Mouse (Mus musculus): ENCODE results near the gene Cfap61.

The Cfap61 gene

DNA sequence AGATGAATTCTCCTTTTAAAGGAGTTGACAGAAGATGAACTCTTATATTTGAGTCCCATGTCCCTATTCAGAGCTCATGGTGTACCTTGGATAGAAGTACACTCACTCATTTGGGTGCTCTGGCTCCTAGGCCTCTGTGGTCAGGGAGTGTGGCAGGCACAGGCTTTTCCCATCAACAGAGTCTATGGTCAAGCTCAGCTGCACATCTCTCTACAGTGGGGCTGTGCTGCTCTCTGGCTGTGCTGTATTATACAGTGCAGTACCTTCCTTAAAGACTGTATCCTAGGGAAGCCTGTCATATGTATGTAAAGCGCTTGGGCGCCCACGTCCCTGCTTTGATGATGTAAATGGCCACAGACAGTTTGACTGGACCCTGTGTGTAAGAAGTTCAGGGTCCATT is 323.0 kb downstream of the Cfap61 start:
- no peak for DNase-seq (ENCODE audit: low spot score in 2 of 2)

DNA sequence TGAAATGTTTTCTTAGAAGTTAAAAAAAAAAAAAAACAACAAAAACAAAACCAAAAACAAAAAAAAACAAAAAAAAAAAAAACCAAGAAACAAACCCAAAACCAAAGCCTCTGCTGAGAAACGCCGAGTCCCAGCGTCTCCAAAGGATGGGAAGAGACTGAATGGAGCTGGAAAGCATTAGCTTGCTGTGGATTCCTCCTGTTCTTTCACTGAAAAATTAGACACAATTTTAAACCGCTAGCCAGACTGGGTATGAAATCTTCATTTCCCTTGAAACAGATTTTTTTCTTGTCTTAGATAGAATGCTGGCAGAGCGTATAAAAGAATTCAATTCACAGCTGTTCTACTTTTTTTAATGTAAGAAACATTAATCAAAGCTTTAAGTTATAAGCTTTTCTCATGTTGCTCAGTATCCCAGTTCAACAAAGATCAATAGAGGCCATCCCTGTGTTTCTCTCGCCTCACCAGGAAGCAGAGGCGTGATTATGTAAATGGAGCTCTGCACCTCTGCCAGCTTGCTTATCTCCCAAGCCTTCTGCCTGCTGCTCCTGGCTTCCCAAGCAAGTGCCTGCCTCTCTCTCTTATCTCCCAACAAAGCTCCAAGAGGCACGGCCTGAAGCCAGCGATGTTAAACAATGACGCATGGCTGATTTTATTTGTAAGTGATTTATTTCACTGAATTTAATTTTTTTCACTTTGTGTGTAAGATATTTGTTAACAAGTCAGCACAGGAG is 324.3 kb downstream of the Cfap61 start:
- DNase-seq (ENCODE audit: low spot score in 2 of 2): no peak

DNA sequence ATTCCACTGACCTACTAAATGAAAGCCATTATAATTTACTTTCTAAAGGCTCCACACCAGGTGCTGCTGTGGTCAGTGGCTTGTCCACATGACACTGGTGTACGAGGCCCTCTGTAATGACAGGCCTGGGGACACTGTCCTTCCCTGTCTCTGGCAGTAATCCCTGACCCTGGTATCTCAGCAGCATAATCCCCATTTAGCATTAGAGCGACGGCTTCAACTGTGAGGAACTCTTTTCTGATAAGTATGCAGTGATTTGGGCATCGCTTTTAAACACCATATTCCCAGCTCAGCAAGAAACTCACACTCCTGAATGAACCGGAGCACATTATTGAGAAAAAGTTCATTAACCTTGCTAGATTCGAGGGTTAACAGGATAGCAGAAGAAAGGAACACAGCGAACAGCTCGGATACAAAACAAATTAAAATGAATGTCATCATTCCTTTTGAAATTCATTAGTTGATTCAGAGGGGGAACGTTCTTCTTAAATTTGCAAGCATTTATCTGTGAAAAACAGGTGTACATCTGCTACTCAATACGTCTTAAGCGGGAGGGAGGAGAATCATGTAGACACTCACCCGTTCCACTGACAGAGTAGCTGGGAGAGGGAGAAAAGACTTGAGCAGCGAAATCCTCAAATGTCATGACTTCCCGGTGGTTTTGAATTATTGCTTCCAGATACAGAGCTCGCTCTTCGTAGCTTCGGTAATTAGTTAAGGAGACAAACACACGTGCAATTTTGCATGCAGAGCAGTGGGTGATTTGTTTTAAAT is 325.4 kb downstream of the Cfap61 start:
- DNase-seq (ENCODE audit: low spot score in 2 of 2): no peak

DNA sequence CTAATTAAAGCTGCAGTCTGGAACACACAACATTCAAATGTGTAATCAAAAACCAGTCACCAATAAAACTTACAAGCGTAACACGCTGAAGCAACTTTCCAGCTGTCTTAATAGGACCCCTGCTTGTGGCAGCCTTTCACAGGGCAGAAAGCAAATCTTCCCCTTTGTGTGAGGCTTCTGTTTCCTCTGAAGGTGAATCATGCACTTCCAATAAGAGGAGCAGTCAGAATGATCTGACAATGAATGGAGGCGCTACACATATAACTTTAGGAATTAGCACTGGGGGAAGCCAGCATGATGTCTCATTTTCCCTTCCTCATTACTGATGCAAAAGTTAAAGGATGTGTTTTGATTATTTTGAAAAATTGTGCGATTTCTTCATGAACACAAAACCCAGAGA is 326.6 kb downstream of the Cfap61 start:
- no peak for DNase-seq (ENCODE audit: low spot score in 2 of 2)

DNA sequence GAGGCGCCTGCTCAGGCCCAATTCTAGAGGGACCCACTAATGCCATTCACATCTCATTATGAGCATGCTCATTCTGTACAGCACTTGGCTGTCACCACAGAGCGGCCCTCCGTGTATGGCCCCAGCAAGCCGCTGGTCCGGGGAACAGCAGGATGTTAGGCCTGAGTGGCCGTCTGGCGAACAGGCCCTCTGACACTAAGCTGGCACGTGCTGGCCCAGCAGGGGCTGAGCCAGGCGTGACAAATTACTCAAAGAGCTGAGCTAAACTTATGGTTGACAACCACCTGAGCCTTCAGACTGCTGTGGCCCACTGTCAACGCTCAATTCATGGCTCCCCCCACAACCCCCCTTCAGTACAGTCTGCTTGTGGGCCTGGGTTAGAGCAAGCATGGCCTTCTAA is 327.6 kb downstream of the Cfap61 start:
- DNase-seq (ENCODE audit: low spot score in 2 of 2): no peak

DNA sequence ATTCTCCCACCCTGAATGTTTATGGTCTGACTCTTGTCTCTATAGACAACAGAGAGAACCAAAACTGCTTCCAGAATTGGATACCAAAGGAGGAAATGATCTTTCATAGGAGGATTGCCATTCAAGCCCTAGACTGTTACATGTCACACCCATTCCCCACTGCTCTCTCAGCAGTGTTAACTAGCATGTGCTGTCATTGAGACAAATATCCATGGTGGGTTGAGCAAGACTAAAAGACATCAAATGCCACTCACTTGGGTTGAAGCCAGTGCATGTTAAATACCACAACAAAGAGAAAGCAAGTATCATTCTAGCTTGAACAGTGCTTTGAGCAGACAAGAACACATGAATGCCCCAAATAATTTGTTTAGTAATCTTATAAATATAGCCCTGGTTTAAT is 328.4 kb downstream of the Cfap61 start:
- DNase-seq (ENCODE audit: low spot score in 2 of 2): no peak
